Mouse (Mus musculus) neural tube, embryonic 14.5 days (tissue): Measurements from ENCODE around the gene Cdca5. TPM values are rescaled to one million over a fixed set of nuclear protein-coding genes. Genes with fewer than 3 reads are reported as not detected.

Source experiments
- ATAC-seq: fragments of 200-750 bp; cut with Nextera tagmentation; 2 replicates; pipeline ENCODE4 v1.8.0; 2017; ENCODE audit warnings: low read depth, mild to moderate bottlenecking, moderate TSS enrichment, moderate library complexity
- H3K27ac ChIP-seq: fragments of 300-500 bp; sonication (generic); 2 replicates; pipeline ENCODE4 v1.5.1; 2014; ENCODE audit warnings: low read depth, mild to moderate bottlenecking, control low read depth, low read length, moderate library complexity, mixed read lengths
- H3K27me3 ChIP-seq: fragments of 300-500 bp; sonication (generic); 2 replicates; pipeline ENCODE4 v1.6.1; 2014; ENCODE audit warnings: low read length; ENCODE audit not compliant: control insufficient read depth, insufficient read depth
- H3K36me3 ChIP-seq: fragments of 300-500 bp; sonication (generic); 2 replicates; pipeline ENCODE4 v1.6.1; 2014; ENCODE audit warnings: low read length, mixed read lengths; ENCODE audit not compliant: control insufficient read depth, insufficient read depth
- H3K4me1 ChIP-seq: fragments of 300-500 bp; sonication (generic); 2 replicates; pipeline ENCODE4 v1.6.1; 2014; ENCODE audit warnings: low read length; ENCODE audit not compliant: control insufficient read depth, insufficient read depth
- H3K4me2 ChIP-seq: fragments of 300-500 bp; sonication (generic); 2 replicates; pipeline ENCODE4 v1.6.1; 2014; ENCODE audit warnings: mild to moderate bottlenecking, low read depth, low read length, control low read depth
- H3K4me3 ChIP-seq: fragments of 300-500 bp; sonication (generic); 2 replicates; pipeline ENCODE4 v1.5.1; 2014; ENCODE audit warnings: low read depth, low read length, control low read depth, mixed read lengths
- H3K9ac ChIP-seq: fragments of 300-500 bp; sonication (generic); replicated peaks from 2 replicates; pipeline ENCODE4 v1.6.1; 2014; ENCODE audit warnings: low read depth, mild to moderate bottlenecking, control low read depth, low read length, mixed read lengths
- H3K9me3 ChIP-seq: fragments of 300-500 bp; sonication (generic); 2 replicates; pipeline ENCODE4 v1.6.1; 2016; ENCODE audit warnings: low read length; ENCODE audit not compliant: control insufficient read depth
- WGBS: fragments of 180-500 bp; shearing (Covaris S2); extraction: QIAGEN DNeasy Blood & Tissue Kit; methylation state at CpG from one replicate; pipeline ENCODE4 v1.1.7; 2014; 5-methylcytosine and 5-hydroxymethylcytosine counted together
- polyA plus RNA-seq: library from polyadenylated mRNA; unstranded; fragments of >200 nt; fragmentation: Nextera tagmentation; extraction: Ambion mirVana; gene quantifications from 2 replicates; pipeline ENCODE4 v1.2.1, GENCODE M21; 2014

The Cdca5 gene
- polyA plus RNA-seq, 1 experiment from 2014 or later = 3.0 TPM

DNA sequence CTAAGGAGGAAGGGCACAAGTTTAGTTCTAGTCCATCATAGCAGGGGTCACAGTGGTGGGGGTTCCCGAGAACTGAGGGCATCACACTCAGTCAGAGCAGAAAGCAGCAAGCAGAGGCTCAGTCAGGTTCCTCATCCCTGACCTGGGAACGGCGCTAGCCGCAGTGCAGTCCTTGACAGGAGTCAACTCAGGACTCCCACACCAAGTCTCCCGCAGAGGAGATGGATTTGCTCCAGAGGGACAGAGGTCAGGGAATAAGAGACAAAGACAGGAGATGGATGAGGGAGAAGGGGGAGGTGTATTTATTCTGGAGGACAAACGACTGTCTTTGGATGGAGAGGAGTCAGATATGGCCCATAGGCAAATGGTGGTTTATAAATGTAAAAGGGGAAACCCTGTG, 28.3 kb downstream of the Cdca5 start:
- Histone ChIP-seq H3K4me2 (no peak overlapping the region), H3K9ac (no peak overlapping the region), H3K4me1 (peaks cover 11% of the 10 kb centered on the region), H3K36me3 (peaks cover 23% of the 10 kb centered on the region), H3K4me3 (no peak overlapping the region), H3K27me3 (no peaks in the 10 kb centered on the region), H3K9me3 (no peaks in the 10 kb centered on the region), H3K27ac (no peak overlapping the region)
- 67% methylated on average over 6 of the region's 6 CpGs for WGBS
- no peak for ATAC-seq

DNA sequence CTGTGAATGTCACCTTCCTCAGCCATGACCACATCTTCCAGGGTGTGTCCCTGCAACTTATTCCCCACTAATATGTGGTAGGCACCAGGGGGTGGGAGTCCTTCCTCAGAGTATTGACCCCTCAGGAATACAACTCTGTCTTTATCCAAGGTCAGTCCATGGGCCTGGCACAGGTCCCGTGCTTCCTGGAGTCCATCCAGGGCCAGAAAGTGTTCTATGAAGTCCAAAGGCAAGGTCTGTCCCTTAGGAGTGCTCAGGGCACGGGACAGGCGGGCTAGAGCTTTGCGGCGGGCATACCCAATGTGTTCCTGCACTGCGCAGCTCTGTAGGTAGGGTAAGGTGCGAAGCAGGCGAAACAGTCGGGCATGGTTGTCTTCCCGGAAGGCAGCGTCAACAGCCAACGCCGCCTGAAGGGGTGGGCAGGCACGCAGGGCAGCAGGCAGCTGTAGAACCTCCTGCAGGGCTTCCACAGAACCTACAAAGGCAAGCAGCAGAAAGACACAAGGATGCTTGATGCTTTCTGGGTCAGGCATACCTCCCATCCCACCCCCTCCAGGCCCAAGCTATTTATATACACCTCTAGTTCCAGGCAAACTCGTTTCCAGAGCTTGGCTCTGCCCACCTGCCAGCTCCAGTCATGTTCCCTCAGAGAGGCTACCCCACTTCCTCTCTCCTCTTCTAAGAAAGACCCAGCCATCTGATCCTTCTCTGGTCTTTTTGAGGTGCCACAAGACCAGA, 31.5 kb downstream of the Cdca5 start:
- H3K36me3 ChIP-seq = peaks cover 23% of the 10 kb centered on the region

DNA sequence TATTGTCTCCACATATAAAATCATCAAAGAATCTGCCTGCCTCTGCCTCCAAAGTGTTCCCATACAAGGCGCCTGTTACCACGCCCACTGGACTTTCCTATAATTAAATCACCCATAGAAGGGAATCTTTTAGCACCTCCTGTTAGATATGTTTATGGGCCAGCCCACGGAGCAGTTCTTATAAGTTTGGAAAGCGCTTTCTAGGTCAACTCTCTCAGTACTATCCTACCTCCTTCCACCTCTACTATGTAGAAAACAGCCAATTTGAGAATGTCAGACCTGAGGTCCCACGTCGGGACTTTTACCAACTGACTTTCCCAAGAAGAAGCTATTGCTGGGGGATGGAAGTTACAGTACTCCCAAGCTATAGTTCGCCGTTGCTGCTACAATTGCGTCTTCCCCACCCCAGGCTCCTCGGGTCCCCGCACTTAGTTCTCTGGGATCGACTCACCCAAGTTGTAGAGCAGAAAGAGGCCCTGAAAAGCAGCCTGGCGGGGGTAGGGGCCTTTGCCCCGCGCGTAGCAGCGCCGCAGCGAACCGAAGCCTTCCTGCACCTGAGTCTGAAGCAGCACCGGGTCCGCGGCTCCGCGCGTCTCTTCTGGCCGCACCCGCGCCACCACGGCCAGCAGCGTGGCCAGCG, 32.7 kb downstream of the Cdca5 start:
- H3K9me3 ChIP-seq = no peaks in the 10 kb centered on the region
- peak overlapping the region; percentile 84 for H3K9ac ChIP-seq
- H3K4me3 ChIP-seq = peak overlapping the region; percentile 88
- peaks cover 11% of the 10 kb centered on the region for H3K4me1 ChIP-seq
- peak overlapping the region; percentile 89 for H3K4me2 ChIP-seq
- WGBS = 4% methylated on average over 32 of the region's 32 CpGs
- peak overlapping the region; percentile 90 for H3K27ac ChIP-seq
- H3K27me3 ChIP-seq = no peaks in the 10 kb centered on the region
- no peak for ATAC-seq
- H3K36me3 ChIP-seq = peaks cover 23% of the 10 kb centered on the region

More for the DNA sequence above, 31.5 kb downstream of the Cdca5 start:
- H3K9ac ChIP-seq = no peak overlapping the region
- H3K4me3 ChIP-seq = no peak overlapping the region
- ATAC-seq = no peak
- H3K4me1 ChIP-seq = peaks cover 11% of the 10 kb centered on the region
- H3K27me3 ChIP-seq = no peaks in the 10 kb centered on the region
- H3K4me2 ChIP-seq = peak overlapping the region; percentile 89; the same call in 1 of the 2 replicates
- no peaks in the 10 kb centered on the region for H3K9me3 ChIP-seq
- 93% methylated on average over 15 of the region's 15 CpGs for WGBS
- H3K27ac ChIP-seq = no peak overlapping the region

DNA sequence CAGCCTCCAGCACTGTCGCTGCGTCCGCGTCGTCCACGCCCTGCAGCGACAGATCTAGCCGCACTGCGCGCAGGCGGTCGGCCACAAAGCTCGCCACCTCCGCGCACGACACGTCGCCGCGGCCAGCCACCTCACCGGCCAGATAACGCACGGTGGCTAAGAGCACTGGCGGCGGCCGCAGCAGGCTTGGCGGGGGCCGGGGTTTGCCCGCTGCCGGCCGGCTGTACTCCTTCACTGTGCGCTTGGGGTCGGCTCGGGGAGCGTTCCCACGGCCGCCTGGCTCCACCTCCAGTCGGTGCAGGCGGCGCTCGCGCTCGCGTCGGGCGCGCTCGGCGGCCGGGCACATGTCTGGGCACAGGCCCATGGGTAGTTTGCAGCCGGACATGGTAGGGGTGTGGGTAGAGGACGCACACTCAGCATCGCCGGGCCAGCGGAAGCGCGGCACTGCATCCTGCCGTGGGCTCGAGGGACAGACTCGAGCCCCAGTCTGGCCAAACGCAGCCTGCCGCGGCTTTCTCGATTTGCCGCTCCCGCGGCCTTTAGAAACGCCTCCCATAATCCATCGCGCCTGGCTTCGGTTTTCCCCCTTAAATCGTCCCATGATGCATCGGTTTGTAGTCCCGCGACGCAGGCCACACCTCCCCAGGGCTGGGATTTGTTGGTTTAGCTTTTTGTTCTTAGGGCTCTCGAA, 33.3 kb downstream of the Cdca5 start, which contains the start of gene Sac3d1:
Gene Sac3d1 (minus strand): TSS at position 665 of the 691 bp plus-strand sequence.
- Histone ChIP-seq H3K27me3 (no peaks in the 10 kb centered on the region), H3K9ac (peak within 1 kb of the TSS; percentile 84), H3K27ac (peak within 1 kb of the TSS; percentile 90), H3K4me3 (peak within 1 kb of the TSS; percentile 88), H3K4me1 (peaks cover 11% of the 10 kb centered on the region), H3K9me3 (no peaks in the 10 kb centered on the region), H3K4me2 (peak within 1 kb of the TSS; percentile 89), H3K36me3 (peaks cover 23% of the 10 kb centered on the region)
- peak; percentile 91 for ATAC-seq
- WGBS = 0% methylated on average over 77 of the region's 77 CpGs

DNA sequence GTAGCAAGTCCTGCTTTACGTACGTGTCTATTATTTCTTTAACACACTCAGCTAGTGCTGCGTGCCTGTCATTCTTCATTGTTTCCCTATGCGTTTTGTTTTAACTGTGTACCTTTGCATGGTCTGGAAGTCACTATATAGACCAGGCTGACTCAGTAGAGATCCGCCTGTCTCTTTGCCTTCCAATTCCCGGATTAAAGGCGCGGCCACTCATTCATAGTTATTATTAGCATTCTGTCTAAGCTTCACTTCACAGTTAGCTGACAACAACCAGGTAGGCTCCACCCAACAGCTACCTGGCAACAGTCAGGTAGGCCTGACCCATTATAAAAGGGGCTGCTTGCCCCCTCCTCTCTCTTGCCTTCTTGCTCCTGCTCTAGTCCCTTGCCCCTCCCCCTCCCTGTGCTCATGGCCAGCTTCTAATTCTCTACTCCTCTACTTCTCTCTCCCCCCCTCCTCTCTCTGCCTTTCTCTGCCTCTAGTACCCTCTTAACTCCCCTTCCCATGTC, 33.9 kb downstream of the Cdca5 start:
- Histone ChIP-seq H3K4me1 (peaks cover 11% of the 10 kb centered on the region), H3K4me2 (peak overlapping the region; percentile 89), H3K27me3 (no peaks in the 10 kb centered on the region), H3K9me3 (no peaks in the 10 kb centered on the region), H3K36me3 (peaks cover 23% of the 10 kb centered on the region), H3K4me3 (peak overlapping the region; percentile 88), H3K27ac (peak overlapping the region; percentile 90), H3K9ac (peak overlapping the region; percentile 84)
- WGBS = 1% methylated on average over 8 of the region's 8 CpGs
- ATAC-seq = peak; percentile 47

DNA sequence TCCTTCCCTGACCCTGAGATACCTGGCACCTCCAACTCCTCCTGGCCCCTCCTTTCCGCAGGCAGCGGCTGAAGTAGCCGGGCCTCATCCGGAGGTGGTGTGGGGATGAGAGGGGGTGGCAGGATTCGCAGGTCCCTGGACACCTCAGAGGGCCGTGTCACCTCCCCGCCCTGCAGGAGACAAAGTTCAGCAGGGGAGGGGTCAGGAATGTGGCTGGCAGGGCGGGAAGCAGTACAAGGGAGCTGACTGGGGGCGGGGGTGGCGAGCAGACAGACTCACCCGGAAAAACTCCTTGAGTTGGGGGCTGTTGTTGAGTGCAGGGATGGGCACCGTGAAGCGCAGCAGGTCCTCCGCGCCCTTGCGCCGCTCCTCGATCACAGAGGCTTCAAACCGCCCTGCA, 37.0 kb downstream of the Cdca5 start:
- ATAC-seq = no peak
- H3K4me1 ChIP-seq = peaks cover 9% of the 10 kb centered on the region
- no peak overlapping the region for H3K4me3 ChIP-seq
- H3K9ac ChIP-seq = no peak overlapping the region
- H3K4me2 ChIP-seq = no peak overlapping the region
- H3K36me3 ChIP-seq = no peaks in the 10 kb centered on the region
- no peaks in the 10 kb centered on the region for H3K27me3 ChIP-seq
- H3K9me3 ChIP-seq = no peaks in the 10 kb centered on the region
- 38% methylated on average over 18 of the region's 19 CpGs for WGBS
- H3K27ac ChIP-seq = no peak overlapping the region

DNA sequence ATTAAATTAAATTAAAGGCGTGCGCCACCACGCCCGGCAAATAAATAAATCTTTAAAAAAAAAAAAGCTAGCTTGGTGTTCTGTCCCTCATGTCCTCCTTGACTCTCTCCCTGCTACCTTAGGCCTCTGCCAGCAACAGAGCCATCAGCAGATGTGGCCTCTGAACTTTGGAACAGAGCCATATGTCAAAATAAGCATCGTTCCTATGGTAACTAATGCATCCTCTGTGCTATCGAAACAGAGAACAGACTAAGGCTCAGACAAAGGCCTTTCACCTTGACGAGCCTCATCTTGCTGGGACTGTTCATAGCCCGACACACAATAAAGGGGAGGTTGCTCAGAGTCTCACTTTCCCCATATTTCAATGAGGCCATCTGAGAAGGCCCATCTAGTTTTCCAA, 38.5 kb downstream of the Cdca5 start:
- no peak for ATAC-seq
- Histone ChIP-seq H3K9ac (no peak overlapping the region), H3K9me3 (no peaks in the 10 kb centered on the region), H3K4me1 (peaks cover under 1% of the 10 kb centered on the region; the same call in 1 of the 2 replicates), H3K4me3 (no peak overlapping the region), H3K4me2 (no peak overlapping the region), H3K27ac (no peak overlapping the region), H3K36me3 (no peaks in the 10 kb centered on the region), H3K27me3 (no peaks in the 10 kb centered on the region)
- 62% methylated on average over 8 of the region's 8 CpGs for WGBS

DNA sequence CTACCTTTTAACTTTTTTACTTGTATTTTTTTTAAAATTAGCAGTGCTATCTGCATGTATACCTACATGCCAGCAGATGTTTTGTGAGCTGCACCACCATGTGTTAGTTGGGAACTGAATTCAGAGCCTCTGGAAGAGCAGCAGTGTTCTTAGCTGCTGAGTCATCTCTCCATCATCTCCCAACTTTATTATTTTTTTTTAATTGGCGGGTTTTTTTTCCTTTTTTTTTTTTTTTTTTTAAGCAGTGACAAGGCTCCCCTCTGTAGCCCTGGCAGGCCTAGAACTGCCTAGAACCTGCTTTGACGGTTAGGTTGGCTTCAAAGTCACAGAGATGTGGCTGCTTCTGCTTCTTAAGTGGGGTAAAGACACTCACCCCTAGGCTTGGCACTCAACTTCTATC, 40.1 kb downstream of the Cdca5 start:
- no peak overlapping the region for H3K4me3 ChIP-seq
- H3K27me3 ChIP-seq = no peaks in the 10 kb centered on the region
- no peak overlapping the region for H3K9ac ChIP-seq
- H3K4me2 ChIP-seq = no peak overlapping the region
- no peak for ATAC-seq
- no peak overlapping the region for H3K27ac ChIP-seq
- H3K4me1 ChIP-seq = peaks cover 3% of the 10 kb centered on the region; the same call in 1 of the 2 replicates
- WGBS = 91% methylated on average over 2 of the region's 2 CpGs
- no peaks in the 10 kb centered on the region for H3K9me3 ChIP-seq
- no peaks in the 10 kb centered on the region for H3K36me3 ChIP-seq
